Mouse (Mus musculus) midbrain, postnatal 0 days (tissue): Measurements from ENCODE around the gene Cdk9. TPM values are rescaled to one million over a fixed set of nuclear protein-coding genes. Genes with fewer than 3 reads are reported as not detected.

Experiments used
- ATAC-seq: fragments of 200-750 bp; cut with Nextera tagmentation; 2 replicates; pipeline ENCODE4 v1.8.0; 2017; ENCODE audit warnings: moderate number of reproducible peaks, mild to moderate bottlenecking, moderate TSS enrichment, moderate library complexity; ENCODE audit not compliant: low FRiP score
- DNase-seq: peaks from one replicate; pipeline ENCODE4 v3.0.0-alpha.2; 2015; ENCODE audit warnings: low spot score
- H3K27ac ChIP-seq: fragments of 300-500 bp; sonication (generic); 2 replicates; pipeline ENCODE4 v1.5.1; 2014; ENCODE audit warnings: low read depth, mild to moderate bottlenecking, low read length, mixed read lengths
- H3K27me3 ChIP-seq: fragments of 300-500 bp; sonication (generic); 2 replicates; pipeline ENCODE4 v1.6.1; 2014; ENCODE audit warnings: low read length, control low read depth, mixed read lengths; ENCODE audit not compliant: insufficient read depth
- H3K36me3 ChIP-seq: fragments of 300-500 bp; sonication (generic); 2 replicates; pipeline ENCODE4 v1.6.1; 2014; ENCODE audit warnings: low read length, control low read depth, mixed read lengths; ENCODE audit not compliant: insufficient read depth
- H3K4me1 ChIP-seq: fragments of 300-500 bp; sonication (generic); 2 replicates; pipeline ENCODE4 v1.6.1; 2014; ENCODE audit warnings: mild to moderate bottlenecking, control low read depth, antibody characterized with exemption, low read length, mixed read lengths; ENCODE audit not compliant: insufficient read depth
- H3K4me2 ChIP-seq: fragments of 300-500 bp; sonication (generic); 2 replicates; pipeline ENCODE4 v1.6.1; 2014; ENCODE audit warnings: low read depth, mild to moderate bottlenecking, low read length, mixed read lengths; ENCODE audit not compliant: poor library complexity, severe bottlenecking
- H3K4me3 ChIP-seq: fragments of 300-500 bp; sonication (generic); 2 replicates; pipeline ENCODE4 v1.5.1; 2014; ENCODE audit warnings: low read depth, mild to moderate bottlenecking, low read length, moderate library complexity
- H3K9ac ChIP-seq: fragments of 300-500 bp; sonication (generic); replicated peaks from 2 replicates; pipeline ENCODE4 v1.6.1; 2014; ENCODE audit warnings: mild to moderate bottlenecking, low read length, moderate library complexity, mixed read lengths; ENCODE audit not compliant: poor library complexity, severe bottlenecking
- H3K9me3 ChIP-seq: fragments of 300-500 bp; sonication (generic); 2 replicates; pipeline ENCODE4 v1.6.1; 2016; ENCODE audit warnings: low read length, control low read depth
- CTCF ChIP-seq: IDR thresholded peaks from 2 replicates; pipeline ENCODE4 v1.5.1; 2016; ENCODE audit warnings: antibody characterized with exemption, mild to moderate bottlenecking
- WGBS: fragments of 180-500 bp; shearing (Covaris S2); extraction: QIAGEN DNeasy Blood & Tissue Kit; methylation state at CpG from one replicate; pipeline ENCODE4 v1.1.7; 2014; 5-methylcytosine and 5-hydroxymethylcytosine counted together
- polyA plus RNA-seq: library from polyadenylated mRNA; unstranded; fragments of >200 nt; fragmentation: Nextera tagmentation; extraction: Ambion mirVana; gene quantifications from 2 replicates; pipeline ENCODE4 v1.2.1, GENCODE M21; 2015
- total RNA-seq: library from RNA; depleted of rRNA; stranded (reverse); fragments of >200 nt; gene quantifications from 2 replicates; pipeline ENCODE4 v1.2.3, GENCODE M21; 2014

The Cdk9 gene
- total and polyA plus RNA-seq, 2 experiments from 2014 or later: 59.4 to 88.1 TPM

DNA sequence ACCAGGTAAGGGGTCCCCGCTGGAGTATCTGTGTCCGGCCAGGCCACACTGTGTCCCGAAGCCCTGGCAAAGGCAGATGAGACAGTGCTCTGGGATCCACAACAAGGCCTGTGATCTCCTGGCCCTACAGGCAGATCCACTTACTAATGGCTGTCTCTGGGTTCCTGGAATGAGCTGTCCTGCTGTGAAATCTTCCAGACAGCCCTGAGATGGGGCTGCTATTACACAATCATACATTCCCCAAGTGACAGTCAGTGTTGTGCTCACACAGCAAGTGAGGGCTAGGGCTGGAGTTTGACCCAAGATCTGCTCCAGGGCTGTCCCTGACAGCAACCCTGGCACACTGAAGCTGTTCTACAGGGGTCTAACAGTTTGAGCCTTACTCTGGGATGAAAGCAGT, 27.1 kb downstream of the Cdk9 start:
- H3K4me1 ChIP-seq: 0 out of 2 replicates have a peak, but pooled peaks cover 3% of the 10 kb centered on the region

GRCm38 (mm10) chr2:32684681-32685428, 28.0 kb downstream of the Cdk9 start:
- no peak for TF ChIP-seq CTCF
- Histone ChIP-seq H3K36me3 (peaks cover 50% of the 10 kb centered on the region), H3K9ac (0 out of 2 replicates have a peak overlapping the region, but pooled peaks have one; percentile 1), H3K4me1 (0 out of 2 replicates have a peak, but pooled peaks cover 3% of the 10 kb centered on the region), H3K27ac (no peak overlapping the region), H3K27me3 (no peaks in the 10 kb centered on the region), H3K9me3 (no peaks in the 10 kb centered on the region), H3K4me2 (no peak overlapping the region), H3K4me3 (no peak overlapping the region)
- 91% methylated on average over 15 of the region's 15 CpGs for WGBS
- DNase-seq (no peak), ATAC-seq (no peak)

More for the DNA sequence above, 27.1 kb downstream of the Cdk9 start:
- no peak overlapping the region for H3K4me3 ChIP-seq
- H3K9me3 ChIP-seq: no peaks in the 10 kb centered on the region
- 96% methylated on average over 3 of the region's 3 CpGs for WGBS
- DNase-seq (no peak), ATAC-seq (no peak)
- H3K9ac ChIP-seq: no peak overlapping the region
- peaks cover 54% of the 10 kb centered on the region for H3K36me3 ChIP-seq
- no peak overlapping the region for H3K4me2 ChIP-seq
- H3K27me3 ChIP-seq: no peaks in the 10 kb centered on the region
- TF ChIP-seq CTCF: no peak
- no peak overlapping the region for H3K27ac ChIP-seq

- Histone ChIP-seq H3K27me3 (no peaks in the 10 kb centered on the region), H3K9me3 (no peaks in the 10 kb centered on the region), H3K9ac (no peak overlapping the region), H3K4me2 (no peak overlapping the region), H3K4me1 (no peaks in the 10 kb centered on the region), H3K36me3 (peaks cover 50% of the 10 kb centered on the region), H3K4me3 (no peak overlapping the region), H3K27ac (no peak overlapping the region)
- 91% methylated on average over 10 of the region's 10 CpGs for WGBS
- no peak for TF ChIP-seq CTCF
- DNase-seq (no peak), ATAC-seq (no peak)
These were observed 29.2 kb downstream of the Cdk9 start for GRCm38 (mm10) chr2:32683701-32684100.

GRCm38 (mm10) chr2:32682721-32683417, 30.0 kb downstream of the Cdk9 start:
- H3K36me3 ChIP-seq: peaks cover 50% of the 10 kb centered on the region
- H3K27ac ChIP-seq: no peak overlapping the region
- H3K4me3 ChIP-seq: no peak overlapping the region
- H3K4me1 ChIP-seq: no peaks in the 10 kb centered on the region
- DNase-seq (no peak), ATAC-seq (no peak)
- H3K27me3 ChIP-seq: no peaks in the 10 kb centered on the region
- H3K9me3 ChIP-seq: no peaks in the 10 kb centered on the region
- no peak overlapping the region for H3K4me2 ChIP-seq
- TF ChIP-seq CTCF: no peak
- H3K9ac ChIP-seq: no peak overlapping the region
- 80% methylated on average over 14 of the region's 14 CpGs for WGBS

DNA sequence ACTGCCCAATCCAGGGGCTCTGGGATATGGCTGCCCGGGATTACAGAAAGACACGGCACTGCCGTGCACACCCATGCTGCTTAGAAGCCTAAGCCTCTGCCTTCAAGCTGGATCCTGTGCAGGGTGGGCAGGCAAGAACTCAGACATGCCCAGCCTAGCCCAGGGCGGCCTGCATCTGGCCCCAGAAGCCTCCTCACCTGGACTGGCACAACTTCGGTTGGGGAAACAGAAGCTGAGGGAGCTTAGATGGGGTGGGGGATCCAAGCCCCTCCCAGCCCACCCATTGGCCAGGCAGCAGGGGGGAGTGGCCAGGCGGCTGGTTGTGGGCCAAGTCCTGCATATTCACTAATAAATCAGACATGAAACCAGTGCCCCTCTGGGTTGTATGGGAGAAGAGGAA, 31.1 kb downstream of the Cdk9 start:
- no peak for ATAC-seq
- Histone ChIP-seq H3K36me3 (peaks cover 39% of the 10 kb centered on the region), H3K27ac (no peak overlapping the region), H3K9me3 (no peaks in the 10 kb centered on the region), H3K4me1 (no peaks in the 10 kb centered on the region), H3K4me2 (no peak overlapping the region), H3K9ac (no peak overlapping the region), H3K27me3 (no peaks in the 10 kb centered on the region), H3K4me3 (no peak overlapping the region)
- no peak for TF ChIP-seq CTCF
- no peak for DNase-seq
- 65% methylated on average over 6 of the region's 6 CpGs for WGBS
